Mouse (Mus musculus): ENCODE results near the gene Tmem98.

DNA sequence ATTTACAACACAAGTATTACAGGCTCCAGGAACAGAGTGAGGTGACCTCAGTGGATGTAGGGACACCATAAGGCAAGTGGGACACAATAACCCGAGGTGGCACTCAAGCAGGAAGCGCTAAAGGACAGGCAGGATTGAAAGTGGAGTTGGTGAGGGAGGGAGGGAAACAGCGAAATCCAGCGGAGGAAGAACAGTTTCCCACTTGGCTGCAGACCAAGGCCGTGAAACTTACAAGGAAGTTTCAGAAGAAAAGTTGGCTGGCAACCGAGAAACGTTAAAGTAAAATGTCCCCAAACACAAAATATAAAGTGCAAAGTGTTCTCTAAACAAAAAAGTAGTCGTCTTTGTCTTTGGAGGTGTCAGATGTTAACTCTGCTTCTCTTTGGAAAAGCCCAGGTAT, 14.5 kb upstream of the Tmem98 start:
- TF ChIP-seq POLR2A (IDR thresholded peaks at IDR 0.05; ENCODE audit: insufficient read length, low read depth), result no peak
- TF ChIP-seq TCF3 (IDR thresholded peaks at IDR 0.05; ENCODE audit: insufficient read length, low read depth), result no peak
- TF ChIP-seq E2F4 (IDR thresholded peaks at IDR 0.05; ENCODE audit: insufficient read depth), result no peak
- TF ChIP-seq MYOG (IDR thresholded peaks at IDR 0.05; ENCODE audit: control insufficient read depth in 1 of 3, insufficient read depth in 1 of 3, insufficient read length in 2 of 3, low read depth in 2 of 3), result no peak
- TF ChIP-seq REST (IDR thresholded peaks at IDR 0.05; ENCODE audit: insufficient read depth, insufficient read length), result no peak
- no peak for TF ChIP-seq USF1 (IDR thresholded peaks at IDR 0.05; ENCODE audit: low read depth)
- no peak for TF ChIP-seq MAX (IDR thresholded peaks at IDR 0.05; ENCODE audit: low read depth)
- TF ChIP-seq TCF12 (IDR thresholded peaks at IDR 0.05; ENCODE audit: insufficient read depth, poor library complexity, severe bottlenecking), result no peak
